Mouse (Mus musculus) retina, postnatal 7 days (tissue): ENCODE results near the gene Tsga13.
A peak's percentile ranks its signal among the peaks of the same experiment; 100 is the strongest.

Experiments used
- DNase-seq: peaks from one replicate; pipeline ENCODE4 v3.0.0-alpha.2; 2012; ENCODE audit warnings: low read depth, low spot score

The Tsga13 gene

GRCm38 (mm10) chr6:30915473-30915872 lies at the start of gene Tsga13:
Gene Tsga13 (minus strand): TSS chr6:30915573.
- DNase-seq, result no peak

DNA sequence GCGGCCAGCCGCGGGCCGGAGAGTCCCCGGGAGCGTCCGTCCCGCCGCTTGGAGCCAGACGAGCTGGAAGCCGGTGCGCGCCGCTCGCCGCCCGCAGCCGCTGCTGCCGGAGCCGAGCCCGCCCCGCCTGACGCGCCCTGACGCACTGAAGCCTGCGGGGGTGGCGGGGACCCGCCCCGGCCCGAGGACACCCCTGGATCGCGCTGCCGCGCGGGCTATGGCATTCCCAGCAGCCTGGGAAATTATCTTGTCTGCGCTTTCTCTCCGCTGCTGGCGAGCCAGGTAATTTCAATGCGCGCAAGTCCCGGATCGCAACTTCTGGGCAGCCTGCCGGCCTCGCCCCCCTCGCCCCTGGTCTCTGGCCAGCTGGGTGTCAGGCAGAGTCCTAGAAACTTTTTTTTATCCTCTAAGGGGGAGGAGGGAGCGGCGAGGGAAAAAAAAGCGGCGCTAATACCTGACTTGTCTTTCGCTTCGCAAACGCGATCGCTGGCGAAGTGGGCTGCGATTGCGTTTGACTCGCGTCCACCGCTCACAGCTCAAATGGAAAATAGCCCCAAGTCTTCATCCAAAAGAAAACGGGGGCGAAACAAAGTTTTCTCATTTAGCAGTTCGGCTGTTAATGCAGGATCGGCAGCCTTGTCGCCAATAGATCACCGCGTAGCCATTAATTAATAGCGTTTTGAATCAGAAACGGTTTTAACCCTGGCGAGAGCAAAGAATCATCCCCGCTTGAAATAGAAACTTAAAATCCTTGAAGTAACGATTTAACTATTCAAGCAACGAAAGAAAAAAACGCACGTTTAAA lies 43.6 kb upstream of the Tsga13 start, which contains the start of gene Klf14:
Gene Klf14, minus strand, starts transcription at position 343 of the 805 bp plus-strand sequence.
- peak; percentile 30 for DNase-seq

GRCm38 (mm10) chr6:30957784-30958735 lies 42.7 kb upstream of the Tsga13 start:
- DNase-seq, result no peak

DNA sequence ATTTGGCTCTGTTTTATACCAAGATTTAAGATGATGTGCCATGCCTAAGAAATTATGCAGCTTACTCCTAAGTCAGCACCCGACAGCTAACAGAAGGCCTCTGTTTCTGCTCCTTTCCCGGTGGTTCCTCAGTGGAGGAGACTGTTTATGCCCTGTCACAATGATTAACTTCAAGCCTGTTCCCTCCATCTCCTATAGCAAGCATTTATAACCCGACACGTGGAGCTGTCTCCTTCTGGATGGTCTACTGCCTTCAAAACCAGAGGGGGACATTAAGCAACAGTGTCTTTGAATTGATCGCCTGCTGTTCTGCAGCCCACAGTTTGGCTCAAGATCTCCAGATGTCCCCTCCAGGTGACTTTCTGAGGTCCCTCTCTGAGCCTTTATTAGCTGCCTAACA lies 23.9 kb upstream of the Tsga13 start:
- DNase-seq, result no peak

DNA sequence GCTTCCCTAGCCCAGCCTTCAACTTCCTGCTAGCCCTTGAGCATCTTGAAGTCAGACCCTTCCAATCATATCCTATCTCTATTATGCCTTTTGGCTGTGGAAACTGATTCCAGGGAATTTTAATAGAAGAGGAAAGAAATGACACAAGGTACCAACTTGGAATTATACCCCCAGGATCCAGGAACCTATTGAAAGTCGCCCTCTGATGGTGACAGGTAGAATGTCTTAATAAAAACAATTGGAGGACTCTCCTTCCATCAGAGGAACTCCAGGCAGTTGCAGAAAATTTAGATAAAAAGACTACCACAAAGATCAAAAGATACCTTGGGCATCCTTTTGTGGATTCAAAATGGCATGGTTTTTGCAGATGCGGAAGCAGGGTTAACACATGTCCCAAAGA lies 7.4 kb upstream of the Tsga13 start:
- DNase-seq, result no peak

DNA sequence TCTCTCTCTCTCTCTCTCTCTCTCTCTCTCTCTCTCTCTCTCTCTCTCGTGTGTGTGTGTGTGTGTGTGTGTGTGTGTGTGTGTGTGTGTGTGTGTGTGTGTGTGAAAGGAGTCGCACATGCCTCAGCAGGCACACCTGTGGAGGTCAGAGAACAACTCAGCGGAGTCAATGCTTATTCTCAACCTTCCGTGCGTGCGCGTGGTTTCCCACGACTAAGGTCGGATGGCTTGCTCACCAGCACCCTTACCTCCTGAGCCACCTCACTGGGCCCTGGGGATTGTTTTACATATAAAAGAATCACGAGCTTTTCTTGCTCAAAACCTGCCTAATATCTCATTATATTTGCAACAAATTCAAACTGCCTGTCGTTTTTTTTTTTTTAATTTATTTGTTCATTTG lies 6.5 kb upstream of the Tsga13 start:
- DNase-seq, result no peak

GRCm38 (mm10) chr6:30920834-30921675 lies 5.7 kb upstream of the Tsga13 start:
- no peak for DNase-seq

DNA sequence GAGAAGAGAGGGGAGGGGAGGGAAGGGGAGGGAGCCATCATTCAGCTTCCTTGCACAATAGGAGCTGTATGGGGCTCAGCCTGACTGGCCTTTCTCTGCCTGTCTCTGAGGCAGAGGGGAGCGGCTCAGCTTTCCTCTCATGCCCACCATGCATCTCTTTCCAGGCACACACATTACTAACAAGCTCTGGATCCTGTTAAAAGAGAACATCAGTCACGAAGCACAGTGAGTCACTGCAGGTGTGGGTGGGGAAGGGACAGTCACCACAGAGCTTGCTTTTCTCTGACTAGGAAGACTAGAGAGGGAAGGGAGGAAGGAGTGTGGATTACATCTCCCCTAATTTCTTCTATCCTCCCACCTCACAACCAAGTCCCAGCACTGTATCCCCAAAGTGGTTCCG lies 7.4 kb downstream of the Tsga13 start:
- DNase-seq, result no peak

GRCm38 (mm10) chr6:30904911-30905310 lies 10.5 kb downstream of the Tsga13 start:
- DNase-seq, result no peak

- no peak for DNase-seq
Observed at GRCm38 (mm10) chr6:30904033-30904432, 11.3 kb downstream of the Tsga13 start.

DNA sequence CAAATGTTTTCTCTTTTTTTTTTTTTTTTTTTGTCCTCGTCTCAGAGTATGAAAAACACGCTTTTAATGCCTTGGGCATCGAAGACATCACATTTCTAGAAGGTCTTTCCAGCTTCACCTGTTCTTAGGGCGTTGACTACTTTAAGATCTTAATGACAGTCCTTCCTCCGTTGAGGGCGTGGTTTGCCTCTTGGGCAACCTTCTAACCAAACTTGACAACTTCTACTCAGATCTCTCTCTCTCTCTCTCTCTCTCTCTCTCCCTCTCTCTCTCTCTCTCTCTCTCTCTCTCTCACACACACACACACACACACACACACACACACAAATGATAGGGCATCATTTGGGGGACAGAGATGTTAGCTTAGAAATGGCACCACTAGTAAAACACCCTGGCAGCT lies 17.9 kb downstream of the Tsga13 start:
- no peak for DNase-seq

DNA sequence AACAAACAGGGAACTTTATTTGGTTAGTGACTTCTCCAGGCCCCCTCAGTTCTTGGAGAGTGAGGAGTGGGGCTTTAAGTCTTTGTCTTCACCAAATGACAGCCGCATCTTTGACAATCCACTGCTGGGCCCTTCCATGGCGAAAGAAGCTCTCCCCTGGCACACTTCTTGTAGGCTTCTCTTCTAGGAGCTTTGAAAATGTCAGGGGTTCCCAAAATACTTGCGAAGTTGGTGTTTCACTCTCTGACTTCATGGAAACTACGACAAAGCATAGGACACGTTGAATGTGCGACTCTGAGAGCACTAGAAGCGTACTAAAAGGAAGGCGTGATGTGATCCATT lies 18.4 kb downstream of the Tsga13 start:
- no peak for DNase-seq

GRCm38 (mm10) chr6:30896195-30896985 lies 19.0 kb downstream of the Tsga13 start, which contains the start of gene Copg2:
Gene Copg2 (minus strand): TSS chr6:30896794.
- peak; percentile 89 for DNase-seq

- no peak for DNase-seq
Observed at GRCm38 (mm10) chr6:30895819-30896194, 19.6 kb downstream of the Tsga13 start.

DNA sequence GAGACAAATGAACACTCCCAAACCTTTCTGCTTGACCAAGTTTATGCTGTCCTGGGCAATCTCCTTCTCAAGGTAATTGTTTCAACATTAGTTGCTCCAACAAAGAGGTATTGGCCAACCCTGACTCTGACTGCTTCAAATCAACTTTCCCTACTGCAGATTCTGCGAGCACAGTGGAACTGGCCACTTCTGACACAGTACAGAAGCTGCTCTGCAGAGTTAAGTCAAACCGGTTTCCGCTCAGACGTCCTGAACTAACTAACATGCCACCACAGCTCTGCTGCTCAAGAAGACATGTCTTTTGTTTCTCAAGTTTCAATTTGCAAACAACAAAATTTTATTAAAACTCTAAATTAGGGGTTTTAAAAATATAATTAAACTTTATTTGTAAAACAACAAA lies 22.3 kb downstream of the Tsga13 start:
- DNase-seq, result no peak

DNA sequence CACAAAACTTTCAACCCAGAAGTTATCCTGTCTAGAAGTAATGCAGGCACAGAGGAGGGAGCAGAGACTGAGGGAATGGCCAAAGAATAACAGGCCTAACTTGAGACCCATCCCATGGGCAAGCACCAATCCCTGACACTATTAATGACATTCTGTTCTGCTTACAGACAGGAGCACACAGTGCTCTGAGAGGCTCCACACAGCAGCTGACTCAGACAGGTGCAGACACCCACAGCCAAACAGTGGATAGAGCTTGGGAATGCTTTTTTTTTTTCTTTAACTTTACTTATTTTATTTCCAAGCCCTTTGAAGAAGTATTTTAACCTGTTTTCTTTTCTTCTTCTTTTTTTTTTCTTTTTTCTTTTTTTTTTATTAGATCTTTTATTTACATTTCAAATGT lies 23.6 kb downstream of the Tsga13 start:
- no peak for DNase-seq

DNA sequence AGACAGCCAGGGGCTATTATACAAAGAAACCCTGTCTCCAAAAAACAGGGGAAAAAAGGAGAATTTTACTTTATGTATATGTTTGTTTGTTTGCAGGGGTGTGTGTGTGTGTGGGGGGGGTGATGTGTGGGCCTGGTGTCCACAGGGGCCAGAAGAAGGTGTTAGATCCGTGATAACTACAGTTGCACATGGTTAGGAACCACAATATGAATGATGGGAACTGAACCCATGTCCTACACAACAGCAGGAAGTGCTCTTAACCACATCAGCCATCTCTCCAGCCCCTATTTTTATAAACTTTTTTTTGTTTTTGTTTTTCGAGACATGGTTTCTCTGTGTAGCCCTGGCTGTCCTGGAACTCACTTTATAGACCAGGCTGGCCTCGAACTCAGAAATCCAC lies 30.5 kb downstream of the Tsga13 start:
- DNase-seq, result no peak

DNA sequence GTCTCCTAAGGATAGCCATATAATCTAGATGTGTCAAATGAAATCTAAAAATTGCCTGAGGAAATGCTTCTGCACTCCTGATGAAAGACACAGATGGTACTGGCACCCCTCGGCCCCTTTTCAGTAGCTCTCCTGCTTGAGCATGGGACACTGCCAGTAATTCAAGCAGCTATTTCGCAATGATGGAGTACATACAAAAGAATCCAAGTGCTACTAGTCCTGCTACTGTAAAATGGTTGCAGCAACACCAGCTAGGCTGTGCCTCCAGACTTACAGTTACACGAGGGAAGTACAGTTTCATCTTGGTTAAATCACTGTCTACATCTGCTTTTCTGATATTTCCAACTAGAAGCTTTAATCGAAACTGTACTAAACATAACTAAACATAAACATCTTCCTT lies 31.9 kb downstream of the Tsga13 start:
- no peak for DNase-seq

DNA sequence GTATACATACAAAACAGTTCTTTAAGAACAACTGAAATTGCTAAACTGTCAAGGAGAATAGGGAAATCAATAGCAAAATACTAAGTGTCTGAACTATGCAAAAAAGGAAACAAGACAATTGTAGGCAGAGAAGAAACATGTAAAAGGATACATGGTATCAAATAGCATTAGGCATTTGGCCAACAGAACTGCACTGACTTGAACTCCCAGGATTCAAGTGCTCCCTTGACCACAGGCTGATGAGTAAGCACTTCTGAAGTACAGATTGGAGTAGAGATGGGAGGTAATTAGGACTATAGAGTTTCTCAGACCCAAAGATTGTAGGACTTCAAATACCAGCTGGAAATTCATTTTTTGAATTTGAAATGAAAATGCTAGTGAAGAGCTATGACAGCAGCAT lies 38.7 kb downstream of the Tsga13 start:
- no peak for DNase-seq

- DNase-seq, result no peak
Observed at GRCm38 (mm10) chr6:30866501-30866900, 48.9 kb downstream of the Tsga13 start.
